Mouse (Mus musculus): Measurements from ENCODE around the gene Cyp2j12.
"Not testable (repeated sequence)": the region's sequence is repeated elsewhere in the genome, so short reads cannot be mapped to it uniquely, and the experiment has no call there.

The Cyp2j12 gene

DNA sequence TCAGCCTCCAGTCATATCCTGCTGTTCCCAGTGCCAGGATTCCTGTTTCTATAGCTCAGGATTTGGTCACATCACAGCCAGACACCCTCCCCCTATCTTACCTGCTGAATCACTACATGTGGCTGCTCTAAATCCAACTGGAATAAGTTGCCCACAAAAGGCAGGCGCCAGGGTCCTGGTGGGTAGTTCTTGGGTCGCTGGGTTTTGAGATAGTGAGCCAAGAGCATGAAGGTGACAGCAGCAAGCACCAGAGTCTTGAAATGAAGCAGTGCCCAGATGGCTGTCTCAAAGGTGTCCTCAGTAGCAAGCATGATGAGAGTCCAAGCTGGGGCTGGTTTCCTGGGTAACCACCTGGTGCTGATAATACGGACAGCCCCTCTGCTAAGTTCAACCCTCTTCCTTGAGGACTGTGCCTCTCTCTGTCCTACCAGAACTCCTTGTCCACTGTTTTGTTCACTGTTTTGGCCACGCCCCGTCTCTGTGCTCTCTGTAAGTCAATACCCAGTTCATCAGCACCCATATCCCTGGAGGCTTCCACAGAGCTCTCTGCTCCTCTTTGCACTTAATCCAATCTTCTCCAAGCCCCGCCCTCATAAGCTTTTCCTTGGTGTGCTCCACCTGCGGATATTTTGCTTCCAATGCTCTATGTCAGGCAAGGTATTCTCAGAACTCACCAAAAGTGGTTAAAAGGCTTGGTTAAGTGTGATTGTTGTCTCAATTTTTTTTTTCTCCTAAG lies at the start of gene Cyp2j12:
Gene Cyp2j12, minus strand, starts transcription at position 421 of the 736 bp plus-strand sequence.
- no peak for DNase-seq (ENCODE audit: low spot score in 2 of 2)

DNA sequence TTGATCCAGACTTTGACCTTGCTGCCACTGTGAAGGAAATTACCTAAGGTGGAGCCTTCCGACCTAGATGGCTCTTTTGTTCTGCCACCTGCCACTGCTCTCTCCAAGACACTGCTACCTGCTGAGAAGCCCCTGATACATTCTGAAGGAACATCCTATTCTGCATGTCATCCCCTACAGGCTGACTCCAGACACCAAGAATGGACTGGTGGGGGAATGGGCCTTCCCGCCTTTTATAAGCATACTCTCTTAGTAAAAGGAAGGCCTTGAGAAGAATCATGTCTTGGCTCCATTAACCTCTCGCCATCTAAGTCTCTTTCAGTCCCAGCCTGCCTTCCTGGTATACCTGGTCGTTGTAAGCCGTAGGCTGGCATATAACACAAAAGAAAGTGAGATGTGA lies 48.4 kb upstream of the Cyp2j12 start:
- not testable (repeated sequence) for DNase-seq (ENCODE audit: low spot score in 2 of 2)

DNA sequence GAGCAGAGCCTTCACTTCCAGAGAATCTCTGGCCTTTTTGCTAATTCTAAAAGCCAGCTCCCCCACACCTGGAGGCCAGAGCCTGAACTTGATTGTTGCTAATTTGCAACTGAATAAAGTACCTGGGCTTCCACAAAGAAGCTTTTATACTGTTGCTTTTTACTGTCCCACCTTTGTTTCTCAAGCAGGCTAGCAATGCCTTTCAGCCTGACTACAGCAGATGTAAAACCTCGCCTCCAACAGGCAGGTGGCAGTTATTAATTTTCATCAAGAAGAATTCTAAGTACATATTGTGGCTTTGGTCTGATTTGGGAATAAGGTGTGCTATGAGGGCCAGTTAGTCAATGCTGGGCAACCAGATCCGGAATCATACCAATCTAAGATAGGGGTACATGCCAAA lies 47.7 kb upstream of the Cyp2j12 start:
- not testable (repeated sequence) for DNase-seq (ENCODE audit: low spot score in 2 of 2)

DNA sequence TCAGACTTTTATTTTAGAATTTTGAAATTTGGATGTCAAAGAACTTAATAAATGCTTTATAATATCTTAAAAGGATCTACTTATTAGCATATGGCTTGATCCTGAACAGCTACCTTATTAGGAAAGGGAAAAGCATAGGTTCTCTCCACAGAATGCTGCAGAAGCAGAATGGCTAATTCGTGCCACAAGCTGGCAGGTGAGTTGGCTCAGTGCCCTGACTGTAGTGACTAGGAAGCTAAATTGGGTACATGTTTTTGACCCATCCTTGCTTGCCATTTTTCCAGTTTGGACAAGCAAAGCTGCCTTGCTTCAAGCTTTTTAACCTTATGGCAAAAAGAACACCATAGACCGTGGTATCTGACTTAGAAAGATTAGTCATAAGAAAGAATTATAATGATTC lies 47.2 kb upstream of the Cyp2j12 start:
- DNase-seq (ENCODE audit: low spot score in 2 of 2) = not testable (repeated sequence)

DNA sequence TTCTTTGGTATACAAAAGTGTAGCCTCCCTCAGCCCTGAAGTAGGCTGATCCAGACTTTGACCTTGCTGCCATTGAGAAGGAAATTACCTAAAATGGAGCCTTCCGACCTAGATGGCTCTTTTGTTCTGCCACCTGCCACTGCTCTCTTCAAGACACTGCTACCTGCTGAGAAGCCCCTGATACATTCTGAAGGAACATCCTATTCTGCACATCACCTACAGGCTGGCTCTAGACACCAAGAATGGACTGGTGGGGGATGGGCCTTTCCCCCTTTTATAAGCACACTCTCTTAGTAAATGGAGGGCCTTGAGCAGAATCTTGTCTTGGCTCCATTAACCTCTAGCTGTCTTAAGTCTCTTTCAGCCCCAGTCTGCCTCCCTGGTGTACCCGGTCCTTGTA lies 43.8 kb upstream of the Cyp2j12 start:
- not testable (repeated sequence) for DNase-seq (ENCODE audit: low spot score in 2 of 2)

DNA sequence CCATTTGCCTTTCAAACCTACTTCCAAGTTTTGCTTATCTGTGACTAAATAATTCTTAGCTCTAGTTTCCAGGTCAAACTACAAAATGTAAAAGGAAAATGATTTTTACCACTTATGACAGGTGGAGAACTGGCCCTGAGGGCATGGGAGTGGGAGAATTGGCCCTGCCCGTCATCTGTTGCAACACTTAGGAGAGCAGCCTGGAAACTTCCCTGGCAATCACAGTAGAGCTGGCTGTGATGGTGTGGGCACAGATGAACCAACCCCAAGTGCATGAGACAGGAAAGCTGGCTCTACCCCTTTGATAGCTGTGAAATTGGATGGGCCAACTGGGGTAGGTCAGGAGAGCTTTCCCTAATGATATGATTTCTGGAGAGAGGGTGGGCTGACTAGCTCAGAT lies 21.9 kb upstream of the Cyp2j12 start:
- no peak for DNase-seq (ENCODE audit: low spot score in 2 of 2)

DNA sequence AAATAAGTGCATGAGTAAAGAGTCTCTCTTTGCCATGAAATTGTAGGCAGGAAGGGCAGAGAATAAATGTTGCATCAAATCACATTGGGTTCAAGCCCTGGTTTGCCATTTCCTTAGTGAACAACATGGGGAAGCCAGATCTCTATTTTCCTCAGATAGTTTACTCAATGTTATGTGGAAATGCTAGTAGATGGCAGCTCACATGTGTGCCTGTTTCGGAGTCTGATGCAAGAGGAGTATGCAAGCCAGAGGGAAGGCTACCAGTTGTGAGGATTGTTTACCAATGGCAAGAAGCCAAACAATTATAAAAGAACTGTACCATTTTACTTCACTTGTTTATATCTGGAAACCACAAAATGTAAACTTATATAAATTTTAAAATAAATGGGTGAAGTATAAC lies 20.6 kb upstream of the Cyp2j12 start:
- no peak for DNase-seq (ENCODE audit: low spot score in 2 of 2)

DNA sequence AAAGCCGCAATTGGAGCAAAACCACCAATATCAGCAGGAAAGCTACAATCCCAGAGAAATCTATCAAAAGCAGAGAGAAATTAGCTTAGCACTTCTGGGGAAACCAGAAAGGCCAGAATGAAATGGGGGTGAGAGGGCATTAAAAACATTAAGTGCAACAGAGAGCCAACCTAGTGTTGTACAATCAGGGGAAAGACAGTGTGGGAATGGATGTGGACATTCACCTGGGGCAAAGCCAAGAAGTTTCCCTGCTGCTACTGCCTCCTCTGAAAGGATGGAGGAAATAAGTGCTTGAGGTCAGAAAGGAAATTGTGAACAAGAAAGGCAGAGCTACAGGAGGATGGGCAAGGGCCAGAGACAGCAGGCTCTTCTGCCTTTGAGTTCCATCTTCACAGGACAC lies 1.7 kb downstream of the Cyp2j12 start:
- DNase-seq (ENCODE audit: low spot score in 2 of 2) = no peak

DNA sequence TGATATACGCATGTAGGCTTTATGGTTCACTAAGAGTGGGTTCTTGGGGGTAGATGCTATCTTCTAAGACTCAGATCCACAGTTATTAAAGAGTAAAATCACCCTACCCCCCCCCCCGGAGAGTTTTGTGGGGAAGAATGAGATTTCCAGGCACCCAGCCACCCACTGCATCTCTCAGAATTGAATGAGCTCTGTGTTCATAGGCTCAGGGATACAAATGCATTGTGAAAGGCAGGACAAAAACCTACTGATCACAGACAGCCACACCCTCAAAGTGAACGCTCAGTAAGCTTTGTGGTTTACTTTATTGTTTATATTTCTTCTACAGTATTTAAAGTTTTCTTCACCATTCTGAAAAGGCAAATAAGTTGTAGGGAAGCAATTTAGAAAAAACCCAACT lies 6.7 kb downstream of the Cyp2j12 start:
- no peak for DNase-seq (ENCODE audit: low spot score in 2 of 2)

DNA sequence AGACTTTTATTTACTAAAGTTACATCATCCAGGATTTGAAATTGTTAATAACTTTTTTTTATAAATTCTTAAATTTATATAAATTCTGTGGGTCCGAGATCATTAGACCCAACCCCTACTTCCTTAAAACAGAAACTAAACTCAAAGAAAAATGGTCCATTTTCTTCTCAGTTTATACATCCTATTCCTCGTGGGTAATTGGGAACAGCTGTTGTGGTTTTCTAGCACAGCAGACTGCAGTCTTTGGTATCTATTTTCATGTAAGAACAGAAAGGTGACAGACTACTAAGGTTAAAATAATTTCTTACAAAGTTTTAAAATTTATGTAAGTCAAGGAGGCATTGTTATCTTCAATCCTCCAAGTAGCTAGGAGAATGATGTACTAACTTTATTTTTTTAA lies 44.1 kb downstream of the Cyp2j12 start:
- no peak for DNase-seq (ENCODE audit: low spot score in 2 of 2)

DNA sequence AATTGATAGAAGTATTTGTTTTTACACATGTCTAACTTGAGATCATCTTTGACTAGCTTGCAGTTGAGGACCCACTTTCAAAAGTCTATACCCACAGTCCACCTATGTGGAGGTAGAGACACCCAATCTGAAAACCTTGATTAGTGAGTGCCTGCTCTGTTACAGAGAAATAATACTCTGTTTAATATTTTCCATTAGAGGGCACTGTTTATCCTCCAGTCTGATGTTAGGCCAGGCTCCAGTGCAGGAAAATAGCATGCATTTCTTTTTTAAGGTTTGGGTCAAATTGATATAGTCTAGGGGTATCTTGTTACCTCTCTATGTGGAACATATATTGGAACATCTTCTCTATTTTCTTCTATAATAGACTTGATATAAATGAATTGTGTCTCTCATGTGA lies 49.1 kb downstream of the Cyp2j12 start:
- DNase-seq (ENCODE audit: low spot score in 2 of 2) = no peak

DNA sequence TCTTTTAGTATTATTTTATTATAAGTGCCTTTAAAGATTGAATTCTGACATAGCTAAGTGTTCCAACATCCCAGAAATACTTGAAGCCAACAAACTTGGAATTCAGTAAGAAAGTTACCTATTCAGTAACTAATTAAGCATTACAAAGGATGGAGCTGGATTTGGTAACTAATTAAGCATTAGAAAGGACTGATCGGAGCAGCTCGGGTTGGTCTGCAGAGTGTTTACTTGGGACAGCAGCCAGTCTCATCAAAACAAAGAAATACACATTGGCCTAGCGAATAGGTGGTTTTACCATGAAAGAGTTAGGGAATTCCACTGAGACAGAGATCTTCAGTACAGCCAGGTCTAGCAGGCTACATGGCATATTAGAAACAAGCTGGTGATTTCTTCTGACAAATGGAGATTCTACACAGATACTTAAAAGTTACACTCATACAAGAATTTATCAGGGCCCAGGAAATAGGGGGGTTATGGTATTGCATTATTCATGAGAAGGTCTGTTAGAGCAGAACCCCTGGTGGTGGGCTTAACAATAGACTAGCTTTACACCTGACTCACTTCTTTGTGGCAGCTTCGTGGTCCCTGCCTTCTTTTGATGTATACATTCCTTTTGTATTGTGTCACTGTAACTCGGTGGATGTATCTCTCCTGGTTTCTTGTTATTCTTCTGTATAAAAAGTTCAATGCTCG lies 51.5 kb downstream of the Cyp2j12 start:
- DNase-seq (ENCODE audit: low spot score in 2 of 2) = not testable (repeated sequence)

DNA sequence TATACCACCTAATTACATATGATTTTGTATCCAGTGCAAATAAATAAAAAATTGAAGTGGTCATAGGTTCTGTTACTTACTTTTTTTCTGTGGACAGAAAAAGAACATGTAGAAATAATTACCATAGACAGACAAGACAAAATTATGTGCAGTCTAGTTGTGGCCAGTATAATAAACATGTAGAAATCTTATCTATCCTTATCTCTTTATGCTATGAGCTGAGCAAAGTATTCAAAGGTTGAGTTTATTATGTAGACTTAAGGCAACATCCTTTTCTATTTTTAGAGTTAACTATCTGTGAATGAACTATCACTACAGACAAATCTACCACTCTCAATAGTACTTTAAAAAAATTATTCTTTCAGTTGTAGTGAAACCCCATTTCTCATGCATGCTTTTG lies 62.6 kb downstream of the Cyp2j12 start:
- no peak for DNase-seq (ENCODE audit: low spot score in 2 of 2)

DNA sequence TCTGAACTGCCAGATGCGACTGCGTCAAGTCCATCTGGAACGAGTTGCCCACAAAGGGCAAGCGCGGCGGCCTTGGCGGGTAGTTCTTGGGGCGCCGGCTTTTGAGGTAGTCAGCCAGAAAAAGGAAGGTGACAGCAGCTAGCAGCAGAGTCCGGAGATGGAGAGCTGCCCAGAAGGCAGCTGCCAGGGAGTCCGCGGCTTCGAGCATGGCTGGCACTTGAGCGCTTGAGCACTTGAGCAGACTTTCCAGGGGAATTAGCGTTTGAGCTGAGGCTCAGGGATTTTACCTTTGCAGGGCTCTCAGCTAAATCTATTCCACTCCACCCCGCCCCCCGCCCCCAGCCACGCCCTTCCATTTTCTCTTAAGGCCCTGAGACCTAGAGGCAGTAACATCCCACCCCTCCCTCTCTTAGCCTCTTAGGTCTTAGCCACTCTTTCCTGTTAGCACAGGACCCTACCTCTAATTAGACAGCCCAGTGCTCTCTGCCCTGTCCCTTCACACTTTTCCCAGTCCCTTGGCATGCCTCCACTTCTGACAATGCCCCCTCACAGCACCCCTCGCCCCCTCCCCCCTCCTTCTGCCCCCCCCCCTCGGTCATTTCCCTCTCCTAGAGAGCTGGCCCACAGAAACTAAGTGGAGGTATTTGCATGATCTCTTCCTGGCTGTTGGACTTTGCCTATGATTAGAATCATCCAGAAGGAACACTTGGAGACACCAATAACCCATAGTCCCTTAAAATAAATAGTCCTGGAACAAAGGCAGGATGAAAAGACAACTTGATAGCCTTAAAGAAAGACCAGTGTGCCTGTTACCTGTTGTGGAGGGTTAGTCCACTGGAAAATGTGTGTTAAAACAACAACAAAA lies 63.5 kb downstream of the Cyp2j12 start, which contains the start of gene Cyp2j13:
Gene Cyp2j13, minus strand, starts transcription at position 286 of the 865 bp plus-strand sequence.
- no peak for DNase-seq (ENCODE audit: low spot score in 2 of 2)

DNA sequence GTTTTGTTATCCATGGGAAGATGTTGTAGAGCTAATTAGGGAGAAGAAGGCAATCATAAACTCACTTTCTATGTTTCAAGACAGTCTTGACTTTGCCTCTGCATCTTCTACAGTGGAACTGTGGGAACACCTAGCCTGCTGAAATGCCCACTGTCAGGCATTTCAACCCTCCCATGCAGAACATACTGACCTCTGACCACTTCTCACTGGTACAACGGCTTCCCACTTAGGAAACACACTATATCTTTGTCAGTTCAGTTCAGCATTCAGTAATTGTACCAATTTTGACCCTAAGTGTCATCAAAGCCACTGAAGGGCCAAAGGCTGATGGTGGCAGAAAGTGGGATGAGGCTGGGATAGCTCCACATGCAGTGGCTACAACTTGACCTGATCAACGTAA lies 78.9 kb downstream of the Cyp2j12 start:
- no peak for DNase-seq (ENCODE audit: low spot score in 2 of 2)

DNA sequence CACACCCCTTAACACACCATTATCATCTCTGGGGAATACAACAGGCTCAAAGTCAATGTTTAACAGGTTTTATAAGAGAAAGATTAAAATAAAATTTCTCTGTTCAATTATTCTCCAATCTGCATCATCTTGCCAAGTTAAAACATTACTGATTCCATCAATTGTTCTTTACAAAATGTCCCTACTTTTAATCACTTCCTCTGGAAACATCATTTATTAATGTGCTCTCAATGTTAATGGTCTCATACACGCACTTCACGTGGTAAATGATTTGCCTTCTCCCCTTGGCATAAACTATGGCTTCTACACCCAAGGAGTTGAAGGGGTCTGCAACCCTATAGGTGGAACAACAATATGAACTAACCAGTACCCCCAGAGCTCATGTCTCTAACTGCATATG lies 80.8 kb downstream of the Cyp2j12 start:
- no peak for DNase-seq (ENCODE audit: low spot score in 2 of 2)
